Mouse (Mus musculus) forebrain, embryonic 13.5 days (tissue): ENCODE data around the gene Bnip2. TPM values are rescaled to one million over a fixed set of nuclear protein-coding genes. Genes with fewer than 3 reads are reported as not detected.

ENCODE experiments used
- ATAC-seq: fragments of 200-750 bp; cut with Nextera tagmentation; 2 replicates; pipeline ENCODE4 v1.8.0; 2017
- H3K27ac ChIP-seq: fragments of 300-500 bp; sonication (generic); 2 replicates; pipeline ENCODE4 v1.5.1; 2015; ENCODE audit warnings: inconsistent platforms, mild to moderate bottlenecking, moderate library complexity
- H3K27me3 ChIP-seq: fragments of 300-500 bp; sonication (generic); 2 replicates; pipeline ENCODE4 v1.6.1; 2015; ENCODE audit warnings: mild to moderate bottlenecking, inconsistent platforms
- H3K36me3 ChIP-seq: fragments of 300-500 bp; sonication (generic); 2 replicates; pipeline ENCODE4 v1.6.1; 2015; ENCODE audit warnings: mild to moderate bottlenecking, inconsistent platforms; ENCODE audit not compliant: poor library complexity, severe bottlenecking
- H3K4me1 ChIP-seq: fragments of 300-500 bp; sonication (generic); 2 replicates; pipeline ENCODE4 v1.6.1; 2015; ENCODE audit warnings: inconsistent platforms
- H3K4me2 ChIP-seq: fragments of 300-500 bp; sonication (generic); 2 replicates; pipeline ENCODE4 v1.6.1; 2015; ENCODE audit warnings: inconsistent platforms, mild to moderate bottlenecking, moderate library complexity
- H3K4me3 ChIP-seq: fragments of 300-500 bp; sonication (generic); 2 replicates; pipeline ENCODE4 v1.5.1; 2015; ENCODE audit warnings: mild to moderate bottlenecking, inconsistent platforms
- H3K9ac ChIP-seq: fragments of 300-500 bp; sonication (generic); 2 replicates; pipeline ENCODE4 v1.6.1; 2015; ENCODE audit warnings: mild to moderate bottlenecking, inconsistent platforms
- H3K9me3 ChIP-seq: fragments of 300-500 bp; sonication (generic); replicated peaks from 2 replicates; pipeline ENCODE4 v1.6.1; 2016; ENCODE audit warnings: inconsistent platforms
- WGBS: fragments of 180-500 bp; shearing (Covaris S2); methylation state at CpG from one replicate; pipeline ENCODE4 v1.1.7; 2015; 5-methylcytosine and 5-hydroxymethylcytosine counted together
- polyA plus RNA-seq: library from polyadenylated mRNA; unstranded; fragments of >200 nt; fragmentation: Nextera tagmentation; extraction: Ambion mirVana; gene quantifications from 2 replicates; pipeline ENCODE4 v1.2.1, GENCODE M21; 2015

Bnip2 gene
- polyA plus RNA-seq, 1 experiment from 2014 or later, result 104 TPM

- H3K4me3 ChIP-seq, result no peak overlapping the region
- peaks cover 2% of the 10 kb centered on the region for H3K4me1 ChIP-seq
- no peaks in the 10 kb centered on the region for H3K9me3 ChIP-seq
- H3K36me3 ChIP-seq, result no peaks in the 10 kb centered on the region
- WGBS, result 41% methylated on average over 3 of the region's 3 CpGs
- no peaks in the 10 kb centered on the region for H3K27me3 ChIP-seq
- H3K27ac ChIP-seq, result no peak overlapping the region
- no peak overlapping the region for H3K4me2 ChIP-seq
- ATAC-seq, result no peak
- no peak overlapping the region for H3K9ac ChIP-seq
These were observed 64.1 kb downstream of the Bnip2 start for GRCm38 (mm10) chr9:70053411-70053810.

Other genes with a start within 250 kb of the Bnip2 start
- gene Foxb1, start 228.5 kb upstream of the Bnip2 start, polyA plus RNA-seq, result 1.6 and 3.2 TPM in 2 replicates
- gene Gtf2a2, start 23.1 kb downstream of the Bnip2 start, polyA plus RNA-seq, result 237 and 247 TPM in 2 replicates
- not detected in 2 replicates for gene Gcnt3, start 48.6 kb downstream of the Bnip2 start, polyA plus RNA-seq
- gene Fam81a, start 153.1 kb downstream of the Bnip2 start, polyA plus RNA-seq, result 5.1 and 8.0 TPM in 2 replicates
- gene Myo1e, start 217.9 kb downstream of the Bnip2 start, polyA plus RNA-seq, result 5.1 and 6.9 TPM in 2 replicates